Mouse (Mus musculus): ENCODE data around the gene Topors. TPM values are rescaled to one million over a fixed set of nuclear protein-coding genes. Genes with fewer than 3 reads are reported as not detected.
"Not testable (repeated sequence)": the region's sequence is repeated elsewhere in the genome, so short reads cannot be mapped to it uniquely, and the experiment has no call there.

Gene Topors
- total RNA-seq (2017): 64.3 and 72.3 TPM in 2 replicates

- ATAC-seq (ENCODE audit: extremely low read depth, insufficient number of reproducible peaks, low FRiP score, poor library complexity, severe bottlenecking): peak; percentile 87
Measured at GRCm38 (mm10) chr4:40269430-40270032, at the start of gene Topors, which contains the start of gene Smim27. Gene Topors (minus strand): TSS chr4:40269850. Gene Smim27 (plus strand): TSS chr4:40269579.

GRCm38 (mm10) chr4:40317404-40317803 is 47.8 kb upstream of the Topors start:
- no peak for ATAC-seq (ENCODE audit: extremely low read depth, insufficient number of reproducible peaks, low FRiP score, poor library complexity, severe bottlenecking)

- peak; percentile 99 for ATAC-seq (ENCODE audit: extremely low read depth, insufficient number of reproducible peaks, low FRiP score, poor library complexity, severe bottlenecking)
Measured at GRCm38 (mm10) chr4:40313026-40313425, 43.4 kb upstream of the Topors start.

- no peak for ATAC-seq (ENCODE audit: extremely low read depth, insufficient number of reproducible peaks, low FRiP score, poor library complexity, severe bottlenecking)
Measured at GRCm38 (mm10) chr4:40312213-40312612, 42.6 kb upstream of the Topors start.

GRCm38 (mm10) chr4:40310796-40311383 is 41.2 kb upstream of the Topors start:
- ATAC-seq (ENCODE audit: extremely low read depth, insufficient number of reproducible peaks, low FRiP score, poor library complexity, severe bottlenecking): no peak

GRCm38 (mm10) chr4:40309682-40310081 is 40.0 kb upstream of the Topors start:
- no peak for ATAC-seq (ENCODE audit: extremely low read depth, insufficient number of reproducible peaks, low FRiP score, poor library complexity, severe bottlenecking)

GRCm38 (mm10) chr4:40302445-40303125 is 32.9 kb upstream of the Topors start:
- ATAC-seq (ENCODE audit: extremely low read depth, insufficient number of reproducible peaks, low FRiP score, poor library complexity, severe bottlenecking): no peak

GRCm38 (mm10) chr4:40301076-40301789 is 31.6 kb upstream of the Topors start:
- peak; percentile 81 for ATAC-seq (ENCODE audit: extremely low read depth, insufficient number of reproducible peaks, low FRiP score, poor library complexity, severe bottlenecking)

- no peak for ATAC-seq (ENCODE audit: extremely low read depth, insufficient number of reproducible peaks, low FRiP score, poor library complexity, severe bottlenecking)
Measured at GRCm38 (mm10) chr4:40299169-40299568, 29.5 kb upstream of the Topors start.

- not testable (repeated sequence) for ATAC-seq (ENCODE audit: extremely low read depth, insufficient number of reproducible peaks, low FRiP score, poor library complexity, severe bottlenecking)
Measured at GRCm38 (mm10) chr4:40291511-40291910, 21.9 kb upstream of the Topors start.

GRCm38 (mm10) chr4:40289046-40289445 is 19.4 kb upstream of the Topors start:
- ATAC-seq (ENCODE audit: extremely low read depth, insufficient number of reproducible peaks, low FRiP score, poor library complexity, severe bottlenecking): no peak

- ATAC-seq (ENCODE audit: extremely low read depth, insufficient number of reproducible peaks, low FRiP score, poor library complexity, severe bottlenecking): peak; percentile 90
Measured at GRCm38 (mm10) chr4:40287415-40287814, 17.8 kb upstream of the Topors start.

- peak; percentile 78; the same call in 1 of the 2 replicates for ATAC-seq (ENCODE audit: extremely low read depth, insufficient number of reproducible peaks, low FRiP score, poor library complexity, severe bottlenecking)
Measured at GRCm38 (mm10) chr4:40285582-40285981, 15.9 kb upstream of the Topors start.

- ATAC-seq (ENCODE audit: extremely low read depth, insufficient number of reproducible peaks, low FRiP score, poor library complexity, severe bottlenecking): peak; percentile 98
Measured at GRCm38 (mm10) chr4:40279276-40279900, 9.7 kb upstream of the Topors start, which contains the start of gene Ndufb6. Gene Ndufb6 (minus strand): TSS chr4:40279421.

GRCm38 (mm10) chr4:40278880-40279275 is 9.2 kb upstream of the Topors start:
- ATAC-seq (ENCODE audit: extremely low read depth, insufficient number of reproducible peaks, low FRiP score, poor library complexity, severe bottlenecking): no peak

- no peak for ATAC-seq (ENCODE audit: extremely low read depth, insufficient number of reproducible peaks, low FRiP score, poor library complexity, severe bottlenecking)
Measured at GRCm38 (mm10) chr4:40268835-40269234, 815 bp downstream of the Topors start.

GRCm38 (mm10) chr4:40268204-40268813 is 1.3 kb downstream of the Topors start:
- ATAC-seq (ENCODE audit: extremely low read depth, insufficient number of reproducible peaks, low FRiP score, poor library complexity, severe bottlenecking): peak; percentile 56

- no peak for ATAC-seq (ENCODE audit: extremely low read depth, insufficient number of reproducible peaks, low FRiP score, poor library complexity, severe bottlenecking)
Measured at GRCm38 (mm10) chr4:40267681-40268080, 2.0 kb downstream of the Topors start.

- no peak for ATAC-seq (ENCODE audit: extremely low read depth, insufficient number of reproducible peaks, low FRiP score, poor library complexity, severe bottlenecking)
Measured at GRCm38 (mm10) chr4:40264321-40264720, 5.3 kb downstream of the Topors start.
